Mouse (Mus musculus) CD8-positive naive resting alpha-beta T cell, adult 2 months (primary cell): ENCODE data around the gene Olfr366.
"Not testable (repeated sequence)": the region's sequence is repeated elsewhere in the genome, so short reads cannot be mapped to it uniquely, and the experiment has no call there.

Experiments used
- DNase-seq, 2 experiments: peaks; one replicate each; pipeline ENCODE4 v3.0.0; 2022; ENCODE audit warnings: low read depth in 2 of 2, low spot score in 2 of 2

Gene Olfr366

GRCm38 (mm10) chr2:37211274-37211673 lies at the start of gene Olfr366:
Gene Olfr366 (plus strand): TSS chr2:37211574.
- DNase-seq = no peak

DNA sequence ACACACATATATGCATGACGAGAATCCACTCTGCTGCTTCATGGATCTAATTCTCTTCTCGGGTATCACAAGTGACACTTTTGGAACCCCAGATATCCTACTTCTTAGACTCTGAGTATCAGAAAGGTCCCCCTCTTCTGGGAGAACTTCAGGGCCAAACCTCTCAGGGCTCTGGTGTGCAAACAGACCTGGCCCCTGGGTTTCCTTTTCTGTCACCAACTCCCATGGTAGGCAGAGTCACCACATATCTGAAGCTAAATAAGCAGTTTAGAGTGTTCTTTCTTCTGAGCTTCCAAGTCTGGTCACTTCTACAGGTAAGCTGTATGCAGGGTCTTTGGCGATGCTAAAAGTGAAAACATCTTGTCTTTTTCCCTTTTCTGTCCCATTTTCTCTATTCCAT lies 23.5 kb upstream of the Olfr366 start, which contains the start of gene Olfr365:
Olfr365 (plus strand) TSS at position 301 of the 400 bp plus-strand sequence.
- DNase-seq = no peak

- not testable (repeated sequence) for DNase-seq
Observed at GRCm38 (mm10) chr2:37261781-37262180, 50.4 kb downstream of the Olfr366 start.
